Mouse (Mus musculus): ENCODE measurements around the gene Cd200r4. TPM values are rescaled to one million over a fixed set of nuclear protein-coding genes. Genes with fewer than 3 reads are reported as not detected.

Cd200r4 gene
- total and polyA plus RNA-seq, 3 experiments: 1.1 to 1.6 TPM; not detected in 1

GRCm38 (mm10) chr16:44765555-44766319 is 45.8 kb upstream of the Cd200r4 start, which contains the start of gene Cd200r1:
Gene Cd200r1 (plus strand): TSS chr16:44765736.
- TF ChIP-seq EP300 (IDR thresholded peaks at IDR 0.05; ENCODE audit: low read depth in 1 of 2, low read length in 2 of 2): peak; percentile 31 to 57
- TF ChIP-seq ETS1 (IDR thresholded peaks at IDR 0.05; ENCODE audit: low read depth, low read length): 0 out of 2 replicates have a peak, but pooled peaks have one; percentile 10
- TF ChIP-seq JUND (IDR thresholded peaks at IDR 0.05; ENCODE audit: low read depth, low read length): no peak
- no peak for TF ChIP-seq POLR2AphosphoS2 (IDR thresholded peaks at IDR 0.05; ENCODE audit: low read length)
- no peak for TF ChIP-seq UBTF (IDR thresholded peaks at IDR 0.05; ENCODE audit: borderline replicate concordance, insufficient read depth, low read depth, low read length)
- TF ChIP-seq SIN3A (IDR thresholded peaks at IDR 0.05; ENCODE audit: low read length): peak; percentile 70
- peak in 1 of 2 experiments; percentile 49; a peak in 1 of 4 replicates for TF ChIP-seq POLR2A (IDR thresholded peaks at IDR 0.05; ENCODE audit: control insufficient read depth in 1 of 2, insufficient read depth in 1 of 2, low read depth in 1 of 2, low read length in 2 of 2, poor library complexity in 1 of 2)
- TF ChIP-seq MYB (IDR thresholded peaks at IDR 0.05; ENCODE audit: low read depth, low read length): no peak
- TF ChIP-seq TBP (IDR thresholded peaks at IDR 0.05; ENCODE audit: low read depth, low read length): peak; percentile 77
- TF ChIP-seq MXI1 (IDR thresholded peaks at IDR 0.05; ENCODE audit: low read depth, low read length): peak; percentile 43
- no peak for TF ChIP-seq ZKSCAN1 (IDR thresholded peaks at IDR 0.05; ENCODE audit: low read depth, low read length)
- TF ChIP-seq MYC (IDR thresholded peaks at IDR 0.05; ENCODE audit: low read depth, low read length): 0 out of 2 replicates have a peak, but pooled peaks have one; percentile 14
- no peak for TF ChIP-seq ZC3H11A (IDR thresholded peaks at IDR 0.05; ENCODE audit: low read depth, low read length)
- 0 out of 2 replicates have a peak, but pooled peaks have one; percentile 17 for TF ChIP-seq NRF1 (IDR thresholded peaks at IDR 0.05; ENCODE audit: insufficient read depth, low read depth, low read length, poor library complexity, severe bottlenecking)
- TF ChIP-seq GATA1 (IDR thresholded peaks at IDR 0.05; ENCODE audit: low read depth, low read length): peak; percentile 70
- TF ChIP-seq SMC3 (IDR thresholded peaks at IDR 0.05; ENCODE audit: low read depth, low read length): 0 out of 2 replicates have a peak, but pooled peaks have one; percentile 13
- no peak for TF ChIP-seq MAZ (IDR thresholded peaks at IDR 0.05; ENCODE audit: low read depth, low read length)
- peak; percentile 67 for TF ChIP-seq TAL1 (IDR thresholded peaks at IDR 0.05; ENCODE audit: low read length)
- H3K27me3 ChIP-seq (ENCODE audit: control insufficient read depth in 1 of 2, insufficient read depth in 2 of 2, low read length in 2 of 2): no peaks in the 10 kb centered on the region
- H3K79me2 ChIP-seq (ENCODE audit: control insufficient read depth, insufficient read depth, low read length, poor library complexity): no peaks in the 10 kb centered on the region
- H3K27ac ChIP-seq (ENCODE audit: control insufficient read depth, low read depth, low read length): peak within 1 kb of the TSS; percentile 64
- peak within 1 kb of the TSS; percentile 62 for H3K9ac ChIP-seq (ENCODE audit: control insufficient read depth, low read depth, low read length, poor library complexity, severe bottlenecking)
- H3K4me3 ChIP-seq (ENCODE audit: control insufficient read depth in 1 of 2, insufficient read depth in 1 of 2, low read depth in 2 of 2, low read length in 2 of 2): peak within 1 kb of the TSS; percentile 63 to 67
- peaks cover 0 to 17% of the 10 kb centered on the region in 2 experiments; a peak in 2 of 4 replicates for H3K36me3 ChIP-seq (ENCODE audit: control insufficient read depth in 1 of 2, insufficient read depth in 2 of 2, low read length in 2 of 2)
- peak; percentile 84 for DNase-seq (ENCODE audit: low read depth, low spot score)
- no peaks in the 10 kb centered on the region for H3K9me3 ChIP-seq (replicated peaks; ENCODE audit: insufficient read depth, low read length)
- peaks cover 0 to 7% of the 10 kb centered on the region in 2 experiments; a peak in 2 of 4 replicates for H3K4me1 ChIP-seq (ENCODE audit: control insufficient read depth in 1 of 2, insufficient read depth in 2 of 2, low read length in 2 of 2)
